Mouse (Mus musculus) embryo, embryonic 9.5 days (tissue): ENCODE measurements around the gene Dpy19l3.

ENCODE experiments used
- DNase-seq: peaks from one replicate; pipeline ENCODE4 v3.0.0-alpha.2; 2017; ENCODE audit errors: extremely low spot score

Gene Dpy19l3

GRCm38 (mm10) chr7:35688781-35689349 is 65.4 kb downstream of the Dpy19l3 start:
- DNase-seq = no peak

GRCm38 (mm10) chr7:35688276-35688675 is 66.0 kb downstream of the Dpy19l3 start:
- DNase-seq = no peak

- DNase-seq = peak; percentile 45
Observed at GRCm38 (mm10) chr7:35687229-35687628, 67.0 kb downstream of the Dpy19l3 start.

GRCm38 (mm10) chr7:35686756-35687155 is 67.5 kb downstream of the Dpy19l3 start:
- DNase-seq = peak; percentile 61

- DNase-seq = no peak
Observed at GRCm38 (mm10) chr7:35686216-35686615, 68.0 kb downstream of the Dpy19l3 start.

GRCm38 (mm10) chr7:35683409-35684122 is 70.7 kb downstream of the Dpy19l3 start:
- DNase-seq = no peak

- no peak for DNase-seq
Observed at GRCm38 (mm10) chr7:35681559-35681958, 72.7 kb downstream of the Dpy19l3 start.

GRCm38 (mm10) chr7:35678976-35679375 is 75.3 kb downstream of the Dpy19l3 start:
- DNase-seq = no peak

GRCm38 (mm10) chr7:35668066-35669041 is 85.9 kb downstream of the Dpy19l3 start:
- DNase-seq = peak; percentile 56

- DNase-seq = no peak
Observed at GRCm38 (mm10) chr7:35663790-35664376, 90.4 kb downstream of the Dpy19l3 start.

- peak; percentile 13 for DNase-seq
Observed at GRCm38 (mm10) chr7:35659173-35659572, 95.1 kb downstream of the Dpy19l3 start.

- no peak for DNase-seq
Observed at GRCm38 (mm10) chr7:35657829-35658228, 96.4 kb downstream of the Dpy19l3 start.

GRCm38 (mm10) chr7:35651583-35652270 is 102.5 kb downstream of the Dpy19l3 start:
- DNase-seq = no peak

GRCm38 (mm10) chr7:35650716-35651410 is 103.4 kb downstream of the Dpy19l3 start:
- no peak for DNase-seq

GRCm38 (mm10) chr7:35649071-35649470 is 105.2 kb downstream of the Dpy19l3 start:
- peak; percentile 14 for DNase-seq

- no peak for DNase-seq
Observed at GRCm38 (mm10) chr7:35648239-35649069, 105.8 kb downstream of the Dpy19l3 start.

GRCm38 (mm10) chr7:35647101-35647698 is 107.1 kb downstream of the Dpy19l3 start, which contains the start of gene Pdcd5:
TSS of gene Pdcd5 (minus strand) at chr7:35647521.
- peak; percentile 97 for DNase-seq

- no peak for DNase-seq
Observed at GRCm38 (mm10) chr7:35646317-35647081, 107.8 kb downstream of the Dpy19l3 start.

- DNase-seq = no peak
Observed at GRCm38 (mm10) chr7:35640072-35640471, 114.2 kb downstream of the Dpy19l3 start.
